Mouse (Mus musculus) neural tube, embryonic 13.5 days (tissue): ENCODE measurements around the gene Gstm4. TPM values are rescaled to one million over a fixed set of nuclear protein-coding genes. Genes with fewer than 3 reads are reported as not detected.
"Not testable (repeated sequence)": the region's sequence is repeated elsewhere in the genome, so short reads cannot be mapped to it uniquely, and the experiment has no call there.

ENCODE experiments used
- ATAC-seq: fragments of 200-750 bp; cut with Nextera tagmentation; 2 replicates; pipeline ENCODE4 v1.8.0; 2017; ENCODE audit warnings: low read depth, mild to moderate bottlenecking, moderate TSS enrichment, moderate library complexity
- H3K27ac ChIP-seq: fragments of 300-500 bp; sonication (generic); replicated peaks from 2 replicates; pipeline ENCODE4 v1.5.1; 2015; ENCODE audit warnings: moderate library complexity, mild to moderate bottlenecking, inconsistent platforms
- H3K27me3 ChIP-seq: fragments of 300-500 bp; sonication (generic); 2 replicates; pipeline ENCODE4 v1.6.1; 2015; ENCODE audit warnings: mild to moderate bottlenecking, inconsistent platforms
- H3K36me3 ChIP-seq: fragments of 300-500 bp; sonication (generic); 2 replicates; pipeline ENCODE4 v1.6.1; 2015; ENCODE audit warnings: mild to moderate bottlenecking, inconsistent platforms
- H3K4me1 ChIP-seq: fragments of 300-500 bp; sonication (generic); replicated peaks from 2 replicates; pipeline ENCODE4 v1.6.1; 2015; ENCODE audit warnings: inconsistent platforms
- H3K4me2 ChIP-seq: fragments of 300-500 bp; sonication (generic); 2 replicates; pipeline ENCODE4 v1.6.1; 2015; ENCODE audit warnings: inconsistent platforms, mild to moderate bottlenecking, moderate library complexity
- H3K4me3 ChIP-seq: fragments of 300-500 bp; sonication (generic); 2 replicates; pipeline ENCODE4 v1.5.1; 2015; ENCODE audit warnings: mild to moderate bottlenecking, inconsistent platforms
- H3K9ac ChIP-seq: fragments of 300-500 bp; sonication (generic); 2 replicates; pipeline ENCODE4 v1.6.1; 2015; ENCODE audit warnings: moderate library complexity, mild to moderate bottlenecking, inconsistent platforms
- H3K9me3 ChIP-seq: fragments of 300-500 bp; sonication (generic); 2 replicates; pipeline ENCODE4 v1.6.1; 2016; ENCODE audit warnings: inconsistent platforms
- WGBS: fragments of 180-500 bp; shearing (Covaris S2); methylation state at CpG from one replicate; pipeline ENCODE4 v1.1.7; 2015; 5-methylcytosine and 5-hydroxymethylcytosine counted together
- polyA plus RNA-seq: library from polyadenylated mRNA; unstranded; fragments of >200 nt; fragmentation: Nextera tagmentation; extraction: Ambion mirVana; gene quantifications from 2 replicates; pipeline ENCODE4 v1.2.1, GENCODE M21; 2015

Gstm4 gene
- polyA plus RNA-seq, 1 experiment from 2014 or later, result 15.5 TPM

- H3K36me3 ChIP-seq, result no peaks in the 10 kb centered on the region
- H3K4me1 ChIP-seq, result peaks cover 8% of the 10 kb centered on the region
- no peaks in the 10 kb centered on the region for H3K27me3 ChIP-seq
- ATAC-seq, result peak; percentile 34; the same call in 1 of the 2 replicates
- no peak overlapping the region for H3K4me3 ChIP-seq
- H3K9me3 ChIP-seq, result no peaks in the 10 kb centered on the region
- WGBS, result 46% methylated on average over 3 of the region's 3 CpGs
- no peak overlapping the region for H3K4me2 ChIP-seq
- 0 out of 2 replicates have a peak overlapping the region, but pooled peaks have one; percentile 18 for H3K27ac ChIP-seq
- no peak overlapping the region for H3K9ac ChIP-seq
These were observed 33.1 kb downstream of the Gstm4 start for GRCm38 (mm10) chr3:108011558-108011957.

- no peak for ATAC-seq
- Histone ChIP-seq H3K27me3 (no peaks in the 10 kb centered on the region), H3K4me2 (no peak overlapping the region), H3K27ac (no peak overlapping the region), H3K9me3 (no peaks in the 10 kb centered on the region), H3K36me3 (no peaks in the 10 kb centered on the region), H3K4me3 (no peak overlapping the region), H3K4me1 (peaks cover 3% of the 10 kb centered on the region), H3K9ac (no peak overlapping the region)
- WGBS, result 67% methylated on average over 2 of the region's 2 CpGs
These were observed 34.4 kb downstream of the Gstm4 start for GRCm38 (mm10) chr3:108010286-108010685.

DNA sequence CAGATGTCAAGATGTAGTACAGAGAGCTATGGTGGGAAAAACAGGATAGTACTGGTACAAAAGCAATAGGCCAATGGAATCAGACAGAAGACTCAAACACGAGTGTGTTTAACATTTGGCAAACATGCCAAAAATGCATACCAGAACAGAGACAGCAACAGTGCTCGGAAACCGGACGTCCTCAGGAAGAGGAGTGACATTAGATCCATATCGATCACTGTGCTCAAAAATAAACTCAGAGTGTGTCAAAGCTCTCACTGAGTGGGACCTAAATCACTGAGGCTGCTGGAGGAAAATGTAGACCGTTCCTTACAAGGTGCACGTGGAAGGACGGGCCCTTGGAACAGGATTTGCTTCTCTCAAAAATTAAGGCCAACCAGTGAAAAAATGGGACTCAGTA lies 42.7 kb downstream of the Gstm4 start:
- Histone ChIP-seq H3K27ac (no peak overlapping the region), H3K4me1 (no peaks in the 10 kb centered on the region), H3K9ac (no peak overlapping the region), H3K36me3 (no peaks in the 10 kb centered on the region), H3K27me3 (no peaks in the 10 kb centered on the region), H3K4me2 (no peak overlapping the region), H3K9me3 (no peaks in the 10 kb centered on the region), H3K4me3 (no peak overlapping the region)
- no peak for ATAC-seq
- WGBS, result 84% methylated on average over 8 of the region's 8 CpGs

DNA sequence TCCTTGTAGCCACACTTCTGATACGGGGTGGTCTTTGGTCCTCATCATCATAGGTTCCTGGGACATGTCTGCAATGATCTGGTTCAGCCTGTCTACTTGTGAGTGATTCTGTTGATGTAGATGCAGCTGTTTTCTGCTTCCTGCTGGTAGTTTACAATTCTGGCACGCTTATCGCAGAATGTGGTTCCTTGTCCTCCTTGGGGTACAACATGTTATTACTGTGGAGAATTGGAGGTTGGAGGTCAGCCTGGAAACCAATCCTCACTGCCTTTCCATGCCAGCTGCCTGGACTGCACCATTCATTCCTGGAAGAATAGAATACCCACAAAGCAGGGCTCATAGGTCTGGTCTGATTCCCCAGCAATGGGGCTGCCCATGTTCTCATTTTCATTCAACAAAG lies 45.2 kb downstream of the Gstm4 start:
- no peaks in the 10 kb centered on the region for H3K27me3 ChIP-seq
- no peak overlapping the region for H3K9ac ChIP-seq
- H3K9me3 ChIP-seq, result no peaks in the 10 kb centered on the region
- H3K4me2 ChIP-seq, result no peak overlapping the region
- no peak overlapping the region for H3K27ac ChIP-seq
- H3K36me3 ChIP-seq, result no peaks in the 10 kb centered on the region
- ATAC-seq, result no peak
- H3K4me1 ChIP-seq, result no peaks in the 10 kb centered on the region
- WGBS, result 85% methylated on average over 3 of the region's 3 CpGs
- no peak overlapping the region for H3K4me3 ChIP-seq

DNA sequence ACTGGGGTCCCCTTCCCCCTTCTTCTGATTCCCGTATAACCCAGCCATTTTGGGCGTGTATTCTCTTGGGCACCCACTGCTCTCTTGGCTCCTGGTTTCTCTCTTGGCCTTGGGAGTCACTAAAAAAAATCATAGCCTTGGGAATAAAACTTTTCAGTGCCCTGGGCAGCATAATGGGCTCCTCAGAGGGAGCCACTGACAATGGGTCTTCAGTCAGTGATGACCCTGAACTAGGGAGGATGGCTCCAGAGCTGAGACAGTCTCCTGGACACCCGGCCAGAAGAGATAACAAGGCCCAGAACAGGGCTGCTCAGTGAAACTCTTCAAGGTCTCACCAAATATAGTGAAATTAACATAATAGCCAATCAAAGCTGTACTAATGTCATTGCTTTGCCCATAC lies 46.1 kb downstream of the Gstm4 start:
- 0 out of 2 replicates have a peak, but pooled peaks cover 3% of the 10 kb centered on the region for H3K9me3 ChIP-seq
- H3K27me3 ChIP-seq, result no peaks in the 10 kb centered on the region
- no peaks in the 10 kb centered on the region for H3K36me3 ChIP-seq
- no peak overlapping the region for H3K27ac ChIP-seq
- 89% methylated on average over 3 of the region's 3 CpGs for WGBS
- ATAC-seq, result no peak
- H3K4me1 ChIP-seq, result no peaks in the 10 kb centered on the region
- no peak overlapping the region for H3K9ac ChIP-seq
- no peak overlapping the region for H3K4me3 ChIP-seq
- no peak overlapping the region for H3K4me2 ChIP-seq

DNA sequence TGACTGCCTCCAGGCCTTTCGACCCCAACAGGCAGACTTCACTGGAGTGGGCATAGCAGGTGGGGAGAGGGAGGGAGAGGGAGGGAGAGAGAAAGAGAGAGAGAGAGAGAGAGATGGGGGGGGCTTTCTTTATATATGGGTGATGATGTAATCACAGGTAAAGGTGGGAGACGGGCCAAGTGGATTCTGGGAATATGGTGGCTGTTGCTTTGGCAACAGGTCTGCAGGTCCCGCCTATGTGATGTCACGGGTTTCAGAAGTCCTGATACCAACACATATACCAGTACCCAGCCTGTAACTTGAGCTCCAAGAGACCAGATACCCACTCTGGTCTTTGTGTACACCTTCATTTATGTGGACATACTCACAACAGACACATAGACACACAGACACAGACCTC lies 48.1 kb downstream of the Gstm4 start:
- WGBS, result 80% methylated on average over 4 of the region's 4 CpGs
- Histone ChIP-seq H3K9ac (no peak overlapping the region), H3K4me2 (no peak overlapping the region), H3K4me3 (no peak overlapping the region), H3K36me3 (no peaks in the 10 kb centered on the region), H3K9me3 (0 out of 2 replicates have a peak, but pooled peaks cover 4% of the 10 kb centered on the region), H3K27ac (no peak overlapping the region), H3K27me3 (no peaks in the 10 kb centered on the region), H3K4me1 (no peaks in the 10 kb centered on the region)
- no peak for ATAC-seq

- H3K9me3 ChIP-seq, ATAC-seq, H3K4me3 ChIP-seq, H3K36me3 ChIP-seq, H3K9ac ChIP-seq, H3K4me1 ChIP-seq, H3K4me2 ChIP-seq, H3K27me3 ChIP-seq, H3K27ac ChIP-seq: not testable (repeated sequence)
- 75% methylated on average over 2 of the region's 2 CpGs for WGBS
These were observed 48.7 kb downstream of the Gstm4 start for GRCm38 (mm10) chr3:107995974-107996373.

Other genes starting within 250 kb of the Gstm4 start
- gene Eps8l3, start 167.7 kb downstream of the Gstm4 start, polyA plus RNA-seq, result not detected in 2 replicates
- gene Gstm5, start 149.1 kb downstream of the Gstm4 start, polyA plus RNA-seq, result 254 and 286 TPM in 2 replicates
- gene Gstm7, start 113.1 kb downstream of the Gstm4 start, polyA plus RNA-seq, result 98.5 and 102 TPM in 2 replicates
- gene Gstm6, start 101.1 kb downstream of the Gstm4 start, polyA plus RNA-seq, result 11.5 and 14.8 TPM in 2 replicates
- gene Gstm3, start 75.6 kb downstream of the Gstm4 start, polyA plus RNA-seq, result not detected in 2 replicates
- 10.3 and 10.9 TPM in 2 replicates for gene Gstm2, start 58.4 kb downstream of the Gstm4 start, polyA plus RNA-seq
- 67.1 and 73.6 TPM in 2 replicates for gene Gstm1, start 26.9 kb downstream of the Gstm4 start, polyA plus RNA-seq
- 56.3 and 56.7 TPM in 2 replicates for gene Ampd2, start 41.8 kb upstream of the Gstm4 start, polyA plus RNA-seq
- gene Gnat2, start 47.9 kb upstream of the Gstm4 start, polyA plus RNA-seq, result 0.08 and 0.36 TPM in 2 replicates
- gene Gnai3, start 101.3 kb upstream of the Gstm4 start, polyA plus RNA-seq, result 151 and 164 TPM in 2 replicates
- 3.3 and 4.2 TPM in 2 replicates for gene Gpr61, start 110.0 kb upstream of the Gstm4 start, polyA plus RNA-seq
- gene Amigo1, start 141.4 kb upstream of the Gstm4 start, polyA plus RNA-seq, result 16.6 and 21.9 TPM in 2 replicates
- gene Cyb561d1, start 156.3 kb upstream of the Gstm4 start, polyA plus RNA-seq, result 3.9 and 4.3 TPM in 2 replicates
- gene Atxn7l2, start 166.0 kb upstream of the Gstm4 start, polyA plus RNA-seq, result 24.5 and 26.0 TPM in 2 replicates
- 0.14 and 0.71 TPM in 2 replicates for gene Sypl2, start 181.8 kb upstream of the Gstm4 start, polyA plus RNA-seq
- gene Psma5, start 212.0 kb upstream of the Gstm4 start, polyA plus RNA-seq, result 242 and 259 TPM in 2 replicates
- 19.4 and 20.4 TPM in 2 replicates for gene Sort1, start 239.2 kb upstream of the Gstm4 start, polyA plus RNA-seq